Mouse (Mus musculus): ENCODE measurements around the gene Aoc1.

The Aoc1 gene

DNA sequence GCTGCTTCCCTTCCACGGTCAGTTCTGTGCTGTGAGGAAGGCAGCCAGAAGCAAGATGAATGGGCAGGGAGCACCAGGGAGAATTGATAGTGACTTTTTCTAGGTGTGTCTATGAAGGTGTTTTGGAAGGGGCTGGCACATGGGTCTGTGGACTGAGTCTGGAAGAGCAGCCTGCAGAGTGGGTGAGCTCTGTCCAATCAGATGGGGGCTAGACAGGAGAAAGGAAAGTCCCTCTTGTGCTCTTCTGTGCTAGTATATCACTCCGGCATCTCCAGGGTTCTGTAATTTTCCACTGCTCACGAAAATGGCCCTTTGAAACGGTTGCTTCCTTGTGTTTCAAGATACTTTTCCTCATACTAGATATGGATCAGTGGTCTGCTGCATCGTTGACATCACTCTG is at the start of gene Aoc1:
Gene Aoc1 (plus strand): TSS at position 301 of the 400 bp plus-strand sequence.
- in situ Hi-C loops (cut with MboI; ENCODE audit: low pct_unique_long_range_greater_than_20kb in 1 of 2, low sequenced_read_pairs in 2 of 2, unreplicated experiment in 1 of 2), result no loop called here

DNA sequence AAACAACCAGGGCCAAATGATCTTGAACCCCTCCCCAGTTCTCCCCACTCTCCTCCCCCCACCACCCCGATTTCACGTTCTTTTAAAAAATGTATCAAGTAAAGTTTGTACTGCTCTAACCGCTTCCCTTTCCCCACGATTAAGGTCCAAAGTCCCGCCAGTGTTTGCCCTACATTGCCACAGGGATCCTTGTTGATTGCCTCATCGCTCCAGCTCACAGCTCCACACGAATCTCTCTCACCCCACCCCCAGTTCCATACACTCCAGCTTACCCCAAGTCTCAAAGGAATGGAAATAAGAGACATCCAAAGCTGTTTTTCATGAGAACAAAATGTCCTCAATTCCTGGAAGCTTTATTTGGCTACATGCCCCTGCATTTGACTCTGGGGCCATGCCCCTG is 47.7 kb upstream of the Aoc1 start:
- in situ Hi-C loops (cut with MboI; ENCODE audit: low pct_unique_long_range_greater_than_20kb in 1 of 2, low sequenced_read_pairs in 2 of 2, unreplicated experiment in 1 of 2), result no loop called here

GRCm38 (mm10) chr6:48828976-48829375 is 43.7 kb upstream of the Aoc1 start:
- in situ Hi-C loops (cut with MboI; ENCODE audit: low pct_unique_long_range_greater_than_20kb in 1 of 2, low sequenced_read_pairs in 2 of 2, unreplicated experiment in 1 of 2), result no loop called here

GRCm38 (mm10) chr6:48829651-48830050 is 43.0 kb upstream of the Aoc1 start:
- in situ Hi-C loops (cut with MboI; ENCODE audit: low pct_unique_long_range_greater_than_20kb in 1 of 2, low sequenced_read_pairs in 2 of 2, unreplicated experiment in 1 of 2), result no loop called here

DNA sequence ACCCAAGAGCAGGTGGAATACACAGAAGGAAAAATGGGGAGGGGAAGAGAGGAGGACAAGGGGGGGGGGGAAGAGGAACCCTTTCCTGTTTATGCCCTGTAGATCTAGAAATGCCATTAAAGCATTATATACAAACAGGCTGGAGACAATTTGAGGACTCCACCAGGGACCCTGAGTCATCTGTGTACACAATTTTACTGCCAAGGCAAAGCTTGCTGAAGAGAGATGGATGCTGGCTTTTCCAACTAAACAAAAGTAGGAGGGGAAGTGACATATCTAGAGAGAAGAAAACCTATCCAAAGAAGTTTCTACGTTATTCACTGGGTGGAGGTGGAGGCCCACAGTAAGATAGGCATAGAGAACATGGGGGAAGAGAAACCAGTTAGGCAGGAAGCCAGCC is 42.5 kb upstream of the Aoc1 start:
- in situ Hi-C loops (cut with MboI; ENCODE audit: low pct_unique_long_range_greater_than_20kb in 1 of 2, low sequenced_read_pairs in 2 of 2, unreplicated experiment in 1 of 2), result no loop called here

DNA sequence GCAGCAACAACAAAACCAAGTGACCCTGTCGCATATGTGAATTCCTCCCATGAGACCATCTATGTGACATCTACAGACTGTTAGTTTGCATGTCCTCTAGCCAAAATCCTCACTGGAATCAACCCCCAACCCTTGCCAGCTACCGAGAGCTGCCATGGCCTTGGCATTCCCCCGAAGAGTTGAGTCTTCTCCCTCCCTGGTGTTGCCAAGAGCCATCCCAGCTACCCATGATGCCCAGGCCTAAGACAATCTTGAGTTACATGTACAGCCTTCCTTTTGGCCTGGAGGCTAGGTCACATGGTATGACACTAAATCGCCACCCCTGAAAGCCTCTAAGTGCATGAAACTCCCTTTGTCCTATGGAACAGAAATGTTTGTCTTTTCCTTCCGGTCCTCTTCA is 41.6 kb upstream of the Aoc1 start:
- in situ Hi-C loops (cut with MboI; ENCODE audit: low pct_unique_long_range_greater_than_20kb in 1 of 2, low sequenced_read_pairs in 2 of 2, unreplicated experiment in 1 of 2), result no loop called here

DNA sequence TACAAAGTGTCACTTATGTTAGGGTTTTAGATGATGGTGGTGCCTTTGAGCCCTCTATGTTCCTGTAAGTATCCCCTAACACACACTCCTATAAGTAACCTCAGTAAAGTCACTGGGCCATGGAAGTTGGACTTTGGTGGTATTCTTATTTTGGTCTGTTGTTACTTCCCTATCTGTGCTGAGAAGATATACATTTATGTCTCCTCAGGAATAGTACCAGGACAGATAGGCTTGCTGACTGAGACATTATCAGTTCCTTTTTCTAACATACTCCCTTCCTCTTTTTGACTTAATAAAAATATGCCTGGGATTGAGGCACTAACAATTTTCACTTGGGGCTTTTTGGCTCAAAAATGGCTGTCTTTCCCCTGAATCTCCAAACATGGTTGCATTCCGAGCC is 40.3 kb upstream of the Aoc1 start:
- in situ Hi-C loops (cut with MboI; ENCODE audit: low pct_unique_long_range_greater_than_20kb in 1 of 2, low sequenced_read_pairs in 2 of 2, unreplicated experiment in 1 of 2), result no loop called here

DNA sequence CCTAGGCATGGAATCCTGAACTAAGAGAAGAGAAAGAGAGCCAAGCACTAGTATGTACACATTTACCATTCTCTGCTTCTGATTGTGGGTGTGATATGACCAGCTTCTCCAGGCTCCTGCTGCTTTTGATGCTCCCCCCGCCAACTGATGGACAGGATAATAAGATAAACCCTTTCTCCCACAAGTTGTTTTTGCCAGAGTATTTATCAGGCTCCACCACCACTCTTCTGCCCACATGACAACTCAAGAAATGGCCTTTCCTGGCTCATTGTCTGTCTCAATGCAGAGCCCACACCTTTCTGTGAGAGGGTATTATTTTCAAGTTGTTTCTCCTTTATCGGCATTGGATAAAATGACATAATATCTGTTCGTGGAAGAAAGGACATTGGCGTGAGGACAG is 39.2 kb upstream of the Aoc1 start:
- in situ Hi-C loops (cut with MboI; ENCODE audit: low pct_unique_long_range_greater_than_20kb in 1 of 2, low sequenced_read_pairs in 2 of 2, unreplicated experiment in 1 of 2), result no loop called here

DNA sequence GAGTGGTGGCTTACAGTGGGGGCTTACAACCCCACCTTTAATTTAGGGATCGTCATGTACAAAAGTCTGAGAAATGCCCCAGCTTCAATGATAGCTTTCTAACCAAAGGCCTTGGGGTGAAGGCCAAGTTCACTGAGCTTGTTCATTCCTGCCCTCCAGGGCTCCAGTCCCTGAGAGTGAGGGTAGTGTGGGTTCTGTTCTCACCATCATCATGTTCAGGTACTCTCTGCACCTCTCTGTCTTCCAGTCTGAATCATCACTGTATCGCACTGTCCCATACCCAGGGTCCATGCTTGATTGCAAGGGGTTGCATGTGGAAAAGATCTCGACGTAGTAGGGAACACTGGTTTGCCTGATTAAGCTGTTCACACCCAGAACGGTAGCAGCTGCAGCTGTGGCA is 37.5 kb upstream of the Aoc1 start:
- in situ Hi-C loops (cut with MboI; ENCODE audit: low pct_unique_long_range_greater_than_20kb in 1 of 2, low sequenced_read_pairs in 2 of 2, unreplicated experiment in 1 of 2), result no loop called here

GRCm38 (mm10) chr6:48836146-48836545 is 36.5 kb upstream of the Aoc1 start:
- in situ Hi-C loops (cut with MboI; ENCODE audit: low pct_unique_long_range_greater_than_20kb in 1 of 2, low sequenced_read_pairs in 2 of 2, unreplicated experiment in 1 of 2), result no loop called here

- in situ Hi-C loops (cut with MboI; ENCODE audit: low pct_unique_long_range_greater_than_20kb in 1 of 2, low sequenced_read_pairs in 2 of 2, unreplicated experiment in 1 of 2), result no loop called here
Observed at GRCm38 (mm10) chr6:48837516-48837915, 35.2 kb upstream of the Aoc1 start.

- in situ Hi-C loops (cut with MboI; ENCODE audit: low pct_unique_long_range_greater_than_20kb in 1 of 2, low sequenced_read_pairs in 2 of 2, unreplicated experiment in 1 of 2), result no loop called here
Observed at GRCm38 (mm10) chr6:48838321-48839080, 34.2 kb upstream of the Aoc1 start.

DNA sequence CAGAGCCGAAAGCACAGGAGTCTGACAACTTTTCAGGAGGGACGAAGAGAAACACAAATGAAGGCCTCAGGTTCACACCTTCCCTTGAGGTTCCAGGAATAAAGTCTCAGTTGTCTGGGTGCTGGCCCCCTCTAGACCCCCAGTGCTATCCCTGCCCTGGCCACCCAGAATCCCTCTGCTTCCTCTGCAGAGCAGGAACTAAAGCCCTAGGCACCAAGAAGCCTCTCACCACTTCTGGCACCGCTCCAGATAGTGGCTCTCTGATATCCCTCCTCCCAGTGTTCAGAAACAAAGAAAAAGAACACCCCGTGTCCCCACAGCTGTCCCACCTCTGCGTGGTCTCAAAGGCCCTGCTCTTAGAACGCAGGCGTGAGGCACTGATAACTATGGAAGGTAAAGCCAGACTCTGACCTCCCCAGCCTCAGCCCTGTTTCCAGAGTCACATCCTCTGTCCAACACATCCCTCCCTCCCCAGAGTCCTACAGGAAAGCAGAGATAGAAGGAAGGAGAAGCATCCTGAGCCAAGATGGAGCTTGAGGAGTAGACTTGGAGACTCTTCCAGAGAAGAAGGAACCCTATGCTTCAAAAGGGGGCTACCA is 32.2 kb upstream of the Aoc1 start, which contains the start of gene Tmem176a:
Gene Tmem176a (plus strand): TSS at position 549 of the 599 bp plus-strand sequence.
- in situ Hi-C loops (cut with MboI; ENCODE audit: low pct_unique_long_range_greater_than_20kb in 1 of 2, low sequenced_read_pairs in 2 of 2, unreplicated experiment in 1 of 2), result no loop called here

DNA sequence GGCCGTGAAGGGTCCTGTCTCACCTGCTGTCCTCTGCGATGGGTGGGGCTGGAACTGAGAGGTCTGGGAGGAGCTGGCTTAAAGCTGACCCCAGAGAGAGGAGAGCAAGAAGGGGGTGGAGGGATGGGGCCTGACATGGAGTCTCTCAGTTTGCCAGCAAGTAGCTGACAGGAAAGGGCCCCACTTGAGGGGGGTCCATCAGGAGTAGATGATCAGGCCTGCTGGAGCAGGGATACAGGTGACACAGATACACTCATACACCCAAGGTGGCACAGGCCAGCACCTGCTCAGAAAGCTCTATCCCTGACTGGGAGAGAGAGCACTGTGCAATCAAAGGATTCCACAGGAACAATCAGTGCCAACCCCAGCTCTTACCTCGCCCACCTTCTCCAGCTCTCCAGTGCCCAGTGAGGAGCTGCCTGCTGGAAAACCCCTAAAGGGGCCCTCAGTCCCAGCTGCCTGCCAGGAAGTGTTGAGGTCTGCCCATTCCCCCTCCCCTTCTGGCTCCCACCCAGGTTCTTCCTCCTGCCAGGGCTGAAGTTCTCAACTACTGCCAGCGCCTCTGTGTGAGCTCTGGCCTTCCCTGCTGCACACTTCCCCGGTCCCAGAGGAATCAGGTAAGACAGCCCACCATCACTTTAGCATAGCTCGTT is 31.6 kb upstream of the Aoc1 start, which contains the start of gene Tmem176b:
Gene Tmem176b (minus strand): TSS at position 524 of the 653 bp plus-strand sequence.
- in situ Hi-C loops (cut with MboI; ENCODE audit: low pct_unique_long_range_greater_than_20kb in 1 of 2, low sequenced_read_pairs in 2 of 2, unreplicated experiment in 1 of 2), result no loop called here

DNA sequence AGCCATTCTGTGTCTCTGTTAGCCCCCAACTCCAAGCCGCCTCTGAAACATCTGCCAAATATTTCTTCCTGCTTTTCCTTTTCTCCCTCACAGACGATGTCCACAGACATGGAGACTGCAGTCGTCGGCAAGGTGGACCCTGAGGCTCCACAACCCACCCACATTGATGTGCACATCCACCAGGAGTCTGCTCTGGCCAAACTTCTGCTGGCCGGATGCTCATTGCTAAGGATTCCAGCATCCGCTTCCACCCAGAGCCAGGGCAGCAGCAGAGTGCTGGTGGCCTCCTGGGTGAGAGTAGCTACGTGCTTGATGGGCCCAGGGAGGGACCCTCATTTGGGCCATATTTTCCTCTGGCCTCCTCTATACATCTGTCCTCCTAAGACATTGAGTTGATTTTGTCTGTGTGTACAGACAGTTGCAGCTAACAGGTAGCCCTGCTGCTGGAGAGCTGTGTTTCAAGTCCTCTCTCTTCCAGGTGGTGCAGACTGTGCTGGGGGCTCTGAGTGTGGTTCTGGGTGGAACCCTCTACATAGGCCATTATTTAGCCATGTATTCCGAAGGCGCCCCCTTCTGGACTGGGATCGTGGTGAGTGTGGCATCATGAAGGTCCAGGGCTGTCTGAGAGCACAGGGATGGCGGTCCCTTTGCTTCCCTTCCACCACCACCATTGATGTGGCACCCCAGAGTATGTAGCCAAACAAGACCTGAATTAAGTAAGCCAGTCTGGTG is 30.4 kb upstream of the Aoc1 start:
- in situ Hi-C loops (cut with MboI; ENCODE audit: low pct_unique_long_range_greater_than_20kb in 1 of 2, low sequenced_read_pairs in 2 of 2, unreplicated experiment in 1 of 2), result no loop called here

DNA sequence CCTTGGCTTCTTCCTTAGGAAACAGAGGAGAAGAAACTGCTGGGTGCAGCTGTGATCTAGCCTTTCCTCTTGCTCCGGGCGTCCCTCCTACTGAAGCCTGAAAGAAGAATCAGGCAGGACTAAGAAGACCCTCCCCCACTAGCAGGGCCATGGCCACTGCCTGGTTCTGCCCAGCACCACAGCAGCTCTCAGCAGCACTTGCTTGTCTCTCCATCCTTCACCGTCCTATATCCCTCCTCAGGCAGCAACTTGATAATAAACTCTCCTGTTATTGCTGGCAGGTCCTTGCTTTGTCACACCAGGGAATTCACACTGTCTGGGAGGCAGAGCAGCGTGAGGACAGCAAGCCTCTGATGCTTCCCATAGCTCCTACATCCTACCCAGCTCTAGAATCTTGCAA is 27.6 kb upstream of the Aoc1 start:
- in situ Hi-C loops (cut with MboI; ENCODE audit: low pct_unique_long_range_greater_than_20kb in 1 of 2, low sequenced_read_pairs in 2 of 2, unreplicated experiment in 1 of 2), result no loop called here

GRCm38 (mm10) chr6:48851820-48852491 is 20.7 kb upstream of the Aoc1 start:
- in situ Hi-C loops (cut with MboI; ENCODE audit: low pct_unique_long_range_greater_than_20kb in 1 of 2, low sequenced_read_pairs in 2 of 2, unreplicated experiment in 1 of 2), result no loop called here

DNA sequence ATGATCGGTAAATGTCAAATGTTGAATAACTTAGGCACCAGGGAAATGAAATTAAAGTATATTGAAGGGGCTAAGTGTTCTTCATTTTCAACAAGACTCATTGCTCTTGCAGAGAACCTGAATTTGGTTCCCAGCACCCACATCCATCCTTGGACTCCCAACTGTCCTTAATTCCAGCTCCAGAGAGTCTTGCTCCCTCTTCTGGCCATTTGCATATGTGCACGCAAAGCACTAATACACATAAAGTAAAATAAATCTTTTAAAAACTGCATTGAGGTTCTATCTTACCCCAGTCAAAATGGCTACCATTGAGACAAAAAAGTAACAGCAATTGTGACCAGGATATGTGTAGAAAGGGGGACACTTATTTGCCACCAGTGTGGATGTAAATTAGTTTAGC is 18.5 kb upstream of the Aoc1 start:
- in situ Hi-C loops (cut with MboI; ENCODE audit: low pct_unique_long_range_greater_than_20kb in 1 of 2, low sequenced_read_pairs in 2 of 2, unreplicated experiment in 1 of 2), result no loop called here

Measured in mouse embryonic stem cell (cell line).